Mouse (Mus musculus): ENCODE data around the gene Cenpo. TPM values are rescaled to one million over a fixed set of nuclear protein-coding genes. Genes with fewer than 3 reads are reported as not detected.

The Cenpo gene
- total RNA-seq, 2 experiments from 2014 or later: 18.5 to 51.3 TPM

- ATAC-seq (replicated peaks; ENCODE audit: poor library complexity): no peak
These were observed 76.6 kb downstream of the Cenpo start for GRCm38 (mm10) chr12:4157466-4157865.

DNA sequence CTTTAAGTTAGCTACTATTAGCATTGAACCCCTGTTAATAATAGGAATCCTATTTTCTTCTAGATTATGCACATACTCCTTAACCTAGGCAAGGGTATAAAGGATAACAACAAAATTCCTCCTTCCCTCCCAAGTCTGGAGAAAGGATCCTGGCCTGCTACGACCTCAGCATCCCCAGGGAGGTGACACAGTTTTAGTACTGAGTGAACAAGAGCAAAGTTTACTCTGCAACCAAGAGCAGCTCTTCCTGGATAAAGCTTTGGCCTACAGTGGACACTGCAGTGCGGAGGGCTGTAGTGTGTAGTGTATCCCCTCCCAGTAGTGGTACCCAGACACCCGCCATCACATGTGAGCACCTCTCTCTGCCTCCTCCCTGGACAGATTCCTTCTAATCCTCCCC lies 82.1 kb downstream of the Cenpo start:
- no peak for ATAC-seq (replicated peaks; ENCODE audit: poor library complexity)

GRCm38 (mm10) chr12:4150936-4151335 lies 83.2 kb downstream of the Cenpo start:
- no peak for ATAC-seq (replicated peaks; ENCODE audit: poor library complexity)

Other genes starting within 250 kb of the Cenpo start
- 0.24 and 0.30 TPM in 2 replicates for gene Efr3b, start 195.4 kb downstream of the Cenpo start, total RNA-seq (2015)
- 0.41 and 1.9 TPM in 2 replicates for gene Efr3b, start 195.4 kb downstream of the Cenpo start, total RNA-seq (2017)
- gene Dnajc27, start 151.7 kb downstream of the Cenpo start, total RNA-seq (2015): 5.5 and 10.2 TPM in 2 replicates
- gene Dnajc27, start 151.7 kb downstream of the Cenpo start, total RNA-seq (2017): 4.8 and 6.7 TPM in 2 replicates
- 1.3 and 2.0 TPM in 2 replicates for gene Adcy3, start 101.2 kb downstream of the Cenpo start, total RNA-seq (2015)
- gene Adcy3, start 101.2 kb downstream of the Cenpo start, total RNA-seq (2017): 1.6 and 2.0 TPM in 2 replicates
- gene Ptrhd1, start 267 bp downstream of the Cenpo start, total RNA-seq (2015): 5.8 and 7.5 TPM in 2 replicates
- gene Ptrhd1, start 267 bp downstream of the Cenpo start, total RNA-seq (2017): 3.4 and 4.5 TPM in 2 replicates
- 27.6 and 28.0 TPM in 2 replicates for gene Ncoa1, start 242.9 kb upstream of the Cenpo start, total RNA-seq (2015)
- gene Ncoa1, start 242.9 kb upstream of the Cenpo start, total RNA-seq (2017): 6.7 and 11.0 TPM in 2 replicates

Measured in megakaryocyte progenitor cell, adult 5-6 weeks (primary cell).